Mouse (Mus musculus) forebrain, embryonic 13.5 days (tissue): ENCODE results near the gene Adamts16. TPM values are rescaled to one million over a fixed set of nuclear protein-coding genes. Genes with fewer than 3 reads are reported as not detected.
"Not testable (repeated sequence)": the region's sequence is repeated elsewhere in the genome, so short reads cannot be mapped to it uniquely, and the experiment has no call there.

Experiments used
- ATAC-seq: fragments of 200-750 bp; cut with Nextera tagmentation; 2 replicates; pipeline ENCODE4 v1.8.0; 2017
- H3K27ac ChIP-seq: fragments of 300-500 bp; sonication (generic); 2 replicates; pipeline ENCODE4 v1.5.1; 2015; ENCODE audit warnings: inconsistent platforms, mild to moderate bottlenecking, moderate library complexity
- H3K27me3 ChIP-seq: fragments of 300-500 bp; sonication (generic); 2 replicates; pipeline ENCODE4 v1.6.1; 2015; ENCODE audit warnings: mild to moderate bottlenecking, inconsistent platforms
- H3K36me3 ChIP-seq: fragments of 300-500 bp; sonication (generic); 2 replicates; pipeline ENCODE4 v1.6.1; 2015; ENCODE audit warnings: mild to moderate bottlenecking, inconsistent platforms; ENCODE audit not compliant: poor library complexity, severe bottlenecking
- H3K4me1 ChIP-seq: fragments of 300-500 bp; sonication (generic); 2 replicates; pipeline ENCODE4 v1.6.1; 2015; ENCODE audit warnings: inconsistent platforms
- H3K4me2 ChIP-seq: fragments of 300-500 bp; sonication (generic); 2 replicates; pipeline ENCODE4 v1.6.1; 2015; ENCODE audit warnings: inconsistent platforms, mild to moderate bottlenecking, moderate library complexity
- H3K4me3 ChIP-seq: fragments of 300-500 bp; sonication (generic); 2 replicates; pipeline ENCODE4 v1.5.1; 2015; ENCODE audit warnings: mild to moderate bottlenecking, inconsistent platforms
- H3K9ac ChIP-seq: fragments of 300-500 bp; sonication (generic); 2 replicates; pipeline ENCODE4 v1.6.1; 2015; ENCODE audit warnings: mild to moderate bottlenecking, inconsistent platforms
- H3K9me3 ChIP-seq: fragments of 300-500 bp; sonication (generic); replicated peaks from 2 replicates; pipeline ENCODE4 v1.6.1; 2016; ENCODE audit warnings: inconsistent platforms
- WGBS: fragments of 180-500 bp; shearing (Covaris S2); methylation state at CpG from one replicate; pipeline ENCODE4 v1.1.7; 2015; 5-methylcytosine and 5-hydroxymethylcytosine counted together
- polyA plus RNA-seq: library from polyadenylated mRNA; unstranded; fragments of >200 nt; fragmentation: Nextera tagmentation; extraction: Ambion mirVana; gene quantifications from 2 replicates; pipeline ENCODE4 v1.2.1, GENCODE M21; 2015

Adamts16 gene
- 0.18 and 0.21 TPM in 2 replicates for polyA plus RNA-seq

DNA sequence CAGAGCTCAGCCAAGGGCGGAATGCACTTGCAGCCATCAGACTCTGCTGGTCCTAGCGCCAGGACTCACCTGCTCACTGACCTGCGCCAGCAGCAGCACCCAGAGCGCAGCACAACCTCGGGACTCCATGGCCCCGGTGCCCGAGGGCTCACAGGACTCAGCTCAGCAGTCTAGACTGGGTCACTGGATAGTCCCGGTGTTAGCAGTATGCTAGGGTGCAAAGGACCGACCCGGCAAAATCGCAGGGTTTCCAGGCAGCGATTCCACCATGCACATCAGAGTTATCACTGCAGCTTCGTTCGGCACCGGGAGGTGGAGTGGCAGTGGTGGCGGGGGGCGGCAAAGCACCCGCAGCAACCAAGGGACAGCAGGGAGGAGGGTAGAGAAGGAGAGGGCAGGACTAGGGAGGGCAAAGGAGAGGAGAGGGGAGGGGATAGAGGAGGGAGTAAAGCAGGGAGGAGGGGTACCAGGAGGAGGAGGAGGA lies at the start of gene Adamts16:
TSS of gene Adamts16 (minus strand) at position 391 of the 484 bp plus-strand sequence.
- H3K9ac ChIP-seq = peak within 1 kb of the TSS; percentile 53
- peak within 1 kb of the TSS; percentile 37 for H3K4me3 ChIP-seq
- 1% methylated on average over 18 of the region's 18 CpGs for WGBS
- H3K4me1 ChIP-seq = peaks cover 13% of the 10 kb centered on the region
- H3K9me3 ChIP-seq = no peaks in the 10 kb centered on the region
- peak; percentile 42 for ATAC-seq
- H3K4me2 ChIP-seq = peak within 1 kb of the TSS; percentile 68
- no peaks in the 10 kb centered on the region for H3K36me3 ChIP-seq
- peaks cover 28% of the 10 kb centered on the region for H3K27me3 ChIP-seq
- no peak within 1 kb of the TSS for H3K27ac ChIP-seq

- ATAC-seq = no peak
- 100% methylated on average over 1 of the region's 1 CpGs for WGBS
- no peaks in the 10 kb centered on the region for H3K36me3 ChIP-seq
- no peak overlapping the region for H3K4me2 ChIP-seq
- no peak overlapping the region for H3K9ac ChIP-seq
- H3K4me3 ChIP-seq = no peak overlapping the region
- H3K27ac ChIP-seq = no peak overlapping the region
- no peaks in the 10 kb centered on the region for H3K27me3 ChIP-seq
- peaks cover 10% of the 10 kb centered on the region for H3K4me1 ChIP-seq
- no peaks in the 10 kb centered on the region for H3K9me3 ChIP-seq
Measured at GRCm38 (mm10) chr13:70887136-70887535, 45.5 kb upstream of the Adamts16 start.

- no peak for ATAC-seq
- Histone ChIP-seq H3K4me2 (no peak overlapping the region), H3K27me3 (no peaks in the 10 kb centered on the region), H3K4me1 (peaks cover 10% of the 10 kb centered on the region), H3K36me3 (no peaks in the 10 kb centered on the region), H3K9ac (no peak overlapping the region), H3K9me3 (no peaks in the 10 kb centered on the region), H3K4me3 (no peak overlapping the region), H3K27ac (no peak overlapping the region)
- WGBS = 92% methylated on average over 2 of the region's 2 CpGs
Measured at GRCm38 (mm10) chr13:70885006-70885405, 43.4 kb upstream of the Adamts16 start.

- peak; percentile 94 for ATAC-seq
Measured at GRCm38 (mm10) chr13:70883891-70884890, 42.6 kb upstream of the Adamts16 start.

GRCm38 (mm10) chr13:70879971-70880370 lies 38.4 kb upstream of the Adamts16 start:
- not testable (repeated sequence) for H3K4me2 ChIP-seq, H3K27ac ChIP-seq, H3K36me3 ChIP-seq, H3K27me3 ChIP-seq, ATAC-seq, H3K4me3 ChIP-seq, H3K9ac ChIP-seq, H3K9me3 ChIP-seq
- H3K4me1 ChIP-seq = peaks cover 10% of the 10 kb centered on the region
- 29% methylated on average over 2 of the region's 2 CpGs for WGBS

More at GRCm38 (mm10) chr13:70883891-70884890, 42.6 kb upstream of the Adamts16 start:
- Histone ChIP-seq H3K4me2 (no peak overlapping the region), H3K4me1 (peaks cover 10% of the 10 kb centered on the region), H3K27ac (peak overlapping the region; percentile 40), H3K9ac (no peak overlapping the region), H3K9me3 (no peaks in the 10 kb centered on the region), H3K27me3 (no peaks in the 10 kb centered on the region), H3K4me3 (no peak overlapping the region), H3K36me3 (no peaks in the 10 kb centered on the region)
- WGBS = 62% methylated on average over 12 of the region's 12 CpGs

DNA sequence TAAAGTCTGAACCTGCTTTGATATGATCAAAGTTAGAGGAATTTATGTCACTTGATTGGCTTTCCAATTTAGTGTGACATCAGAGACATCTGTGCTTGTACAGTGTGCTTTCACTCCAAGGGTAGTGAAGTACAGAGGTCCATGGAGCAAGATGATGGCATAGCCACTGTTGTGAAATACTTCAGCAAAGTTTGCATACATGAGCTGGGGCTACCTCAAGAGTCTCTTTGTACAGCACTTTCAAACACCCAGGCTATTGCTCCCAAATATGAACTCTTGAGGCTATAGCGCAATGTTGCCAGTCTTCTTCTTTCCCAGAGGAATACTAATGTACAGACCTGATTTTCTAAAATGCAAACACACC lies 35.9 kb upstream of the Adamts16 start:
- Histone ChIP-seq H3K4me3 (no peak overlapping the region), H3K4me1 (no peaks in the 10 kb centered on the region), H3K4me2 (no peak overlapping the region), H3K9ac (no peak overlapping the region), H3K9me3 (no peaks in the 10 kb centered on the region), H3K27ac (no peak overlapping the region), H3K27me3 (peaks cover 5% of the 10 kb centered on the region; the same call in 1 of the 2 replicates), H3K36me3 (no peaks in the 10 kb centered on the region)
- ATAC-seq = no peak
- WGBS = 94% methylated on average over 1 of the region's 1 CpGs

DNA sequence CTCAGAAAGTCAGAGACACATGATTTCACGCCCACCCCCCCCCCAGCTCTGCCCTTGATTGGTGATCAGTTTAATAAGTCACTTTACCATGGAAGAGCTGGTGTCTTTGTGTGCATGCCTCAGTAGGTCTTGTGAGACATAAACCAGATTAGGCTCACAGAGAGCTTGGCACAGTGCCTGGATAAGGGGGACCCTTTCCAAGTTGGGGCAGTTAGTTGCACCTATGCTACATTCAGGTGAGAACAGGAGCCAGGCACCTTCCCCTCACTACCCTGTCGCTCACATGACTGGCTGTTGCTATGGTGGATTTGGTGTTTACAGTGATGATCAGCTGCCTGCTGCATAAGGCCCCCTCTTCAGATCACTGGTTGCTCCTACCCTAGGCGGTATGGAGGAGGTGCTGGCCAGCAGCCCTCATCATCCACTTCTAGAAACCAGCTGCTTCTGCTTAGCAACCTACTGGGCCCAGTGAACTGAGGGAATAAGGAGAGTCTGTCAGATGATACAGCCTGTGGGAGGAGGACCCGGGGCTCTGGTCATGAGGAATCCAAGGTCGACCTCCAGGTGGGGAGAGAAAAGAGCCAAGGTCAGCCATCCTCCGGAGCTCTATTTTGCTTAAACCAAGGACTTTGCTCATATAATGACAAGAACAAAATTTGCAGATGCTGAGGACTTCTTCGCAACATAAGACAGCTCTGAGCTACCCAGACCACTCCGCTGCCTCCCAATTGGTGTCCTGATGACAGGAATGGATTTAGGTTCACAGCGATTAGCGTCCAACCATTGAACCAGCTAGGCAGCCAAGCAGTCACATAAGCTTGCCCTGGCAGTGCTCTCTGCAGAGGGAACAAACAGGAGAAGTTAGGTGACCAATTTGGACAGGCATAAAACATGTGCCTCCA lies 35.3 kb upstream of the Adamts16 start:
- H3K27ac ChIP-seq = no peak overlapping the region
- H3K4me3 ChIP-seq = no peak overlapping the region
- H3K27me3 ChIP-seq = peaks cover 5% of the 10 kb centered on the region; the same call in 1 of the 2 replicates
- H3K4me2 ChIP-seq = no peak overlapping the region
- 86% methylated on average over 10 of the region's 10 CpGs for WGBS
- ATAC-seq = no peak
- H3K4me1 ChIP-seq = no peaks in the 10 kb centered on the region
- H3K9ac ChIP-seq = no peak overlapping the region
- no peaks in the 10 kb centered on the region for H3K36me3 ChIP-seq
- H3K9me3 ChIP-seq = no peaks in the 10 kb centered on the region

DNA sequence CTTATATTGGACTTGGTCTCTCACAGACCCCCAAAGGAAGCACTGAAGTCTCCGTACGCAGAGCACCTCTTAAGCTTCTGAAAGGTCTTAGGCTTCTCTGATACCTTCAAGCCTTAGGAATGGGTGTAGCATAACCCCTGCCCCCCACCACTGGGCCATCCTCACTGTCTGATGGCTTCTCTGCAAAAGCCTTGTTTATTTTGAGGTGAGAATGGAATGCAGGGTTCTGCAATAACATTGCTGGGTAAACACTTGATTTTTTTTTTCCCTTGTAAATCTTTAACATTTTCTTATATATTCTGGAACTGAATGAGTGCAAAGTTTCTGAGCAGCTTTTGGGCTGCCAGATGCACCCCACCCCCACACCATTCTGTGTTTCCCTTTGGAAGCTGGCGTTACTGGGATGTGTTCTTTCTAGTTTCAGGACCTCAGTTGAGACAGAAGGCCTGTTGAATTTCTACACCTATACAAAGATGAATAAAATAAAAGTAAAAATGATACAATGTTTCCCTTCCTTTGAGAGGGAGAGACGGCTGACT lies 33.9 kb upstream of the Adamts16 start:
- Histone ChIP-seq H3K4me1 (peaks cover 9% of the 10 kb centered on the region), H3K27me3 (peaks cover 5% of the 10 kb centered on the region; the same call in 1 of the 2 replicates), H3K27ac (no peak overlapping the region), H3K4me2 (no peak overlapping the region), H3K9ac (no peak overlapping the region), H3K4me3 (no peak overlapping the region), H3K9me3 (no peaks in the 10 kb centered on the region), H3K36me3 (no peaks in the 10 kb centered on the region)
- no peak for ATAC-seq
- WGBS = 87% methylated on average over 4 of the region's 4 CpGs

GRCm38 (mm10) chr13:70874741-70875140 lies 33.1 kb upstream of the Adamts16 start:
- Histone ChIP-seq H3K27me3 (peaks cover 5% of the 10 kb centered on the region; the same call in 1 of the 2 replicates), H3K27ac (no peak overlapping the region), H3K9ac (no peak overlapping the region), H3K4me3 (no peak overlapping the region), H3K4me2 (no peak overlapping the region), H3K36me3 (no peaks in the 10 kb centered on the region), H3K9me3 (no peaks in the 10 kb centered on the region), H3K4me1 (peaks cover 10% of the 10 kb centered on the region)
- ATAC-seq = no peak

DNA sequence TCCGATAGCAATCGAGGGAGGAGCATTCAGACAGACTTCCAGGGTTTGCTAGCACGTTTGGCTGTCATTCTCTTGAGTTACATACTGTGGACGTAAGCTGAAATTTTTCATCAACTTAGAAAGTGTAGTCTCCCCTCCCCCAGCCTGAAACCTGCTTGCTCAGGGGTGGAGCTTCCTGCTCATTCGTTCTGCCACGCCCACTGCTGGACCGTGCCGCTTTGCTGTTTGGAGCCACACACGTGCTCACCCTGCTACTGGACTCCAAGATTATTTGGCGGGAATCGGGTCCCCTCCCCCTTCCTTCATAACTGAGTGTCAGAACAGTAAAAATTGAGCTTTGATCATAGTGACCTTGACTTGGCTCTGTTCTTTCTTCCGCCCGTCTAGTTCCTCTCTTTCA lies 32.2 kb upstream of the Adamts16 start:
- peaks cover 10% of the 10 kb centered on the region for H3K4me1 ChIP-seq
- not testable (repeated sequence) for H3K9me3 ChIP-seq, H3K27me3 ChIP-seq, ATAC-seq, H3K27ac ChIP-seq, H3K9ac ChIP-seq, H3K4me2 ChIP-seq, H3K4me3 ChIP-seq, H3K36me3 ChIP-seq
- WGBS = 87% methylated on average over 13 of the region's 13 CpGs

GRCm38 (mm10) chr13:70871049-70871448 lies 29.4 kb upstream of the Adamts16 start:
- peaks cover 10% of the 10 kb centered on the region for H3K4me1 ChIP-seq
- no peak overlapping the region for H3K4me2 ChIP-seq
- 30% methylated on average over 3 of the region's 3 CpGs for WGBS
- H3K9me3 ChIP-seq = no peaks in the 10 kb centered on the region
- no peaks in the 10 kb centered on the region for H3K36me3 ChIP-seq
- ATAC-seq = peak; percentile 43; the same call in 1 of the 2 replicates
- H3K27me3 ChIP-seq = peaks cover 21% of the 10 kb centered on the region
- H3K9ac ChIP-seq = no peak overlapping the region
- H3K4me3 ChIP-seq = no peak overlapping the region
- no peak overlapping the region for H3K27ac ChIP-seq
